Mouse (Mus musculus): ENCODE results near the gene Grip1.

Grip1 gene

DNA sequence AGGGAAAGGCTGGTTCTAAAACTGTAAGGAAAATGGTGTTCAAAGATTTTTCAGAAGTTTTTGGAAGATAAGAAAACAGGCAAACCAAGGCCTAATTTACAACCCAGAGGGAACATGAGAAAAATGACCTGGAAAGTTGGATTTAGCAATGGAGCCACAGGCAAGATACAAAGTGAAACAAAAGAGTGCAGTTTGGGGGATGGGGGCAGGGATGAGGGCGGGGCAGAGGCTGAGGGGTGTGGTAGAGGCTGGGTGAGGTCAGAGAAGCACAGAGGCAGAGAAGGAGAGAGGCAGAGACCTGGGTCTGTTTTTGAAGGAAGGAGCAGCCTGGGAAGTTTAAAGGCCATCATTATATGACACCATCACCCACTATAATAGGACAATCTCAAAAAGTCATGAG is 377.5 kb downstream of the Grip1 start:
- DNase-seq (ENCODE audit: low spot score) = no peak

DNA sequence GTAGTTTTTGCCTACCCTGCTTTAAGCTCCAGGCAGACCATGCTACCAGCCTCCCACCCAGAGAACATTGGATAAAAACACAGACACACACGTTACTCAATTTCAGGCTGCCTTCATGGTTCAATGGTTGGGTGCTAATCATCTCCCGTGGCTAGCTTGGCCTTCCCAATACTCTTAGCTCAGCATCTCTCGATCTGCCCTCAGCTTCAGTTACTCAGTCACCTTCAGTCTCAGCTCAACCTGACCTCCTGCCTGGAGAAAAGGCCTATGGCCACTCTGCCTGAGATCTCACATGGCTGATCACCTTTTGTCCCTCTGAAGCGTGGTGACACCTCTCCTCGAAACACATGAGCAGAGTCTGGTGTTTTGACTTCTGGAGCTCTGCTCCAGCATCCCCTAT is 379.7 kb downstream of the Grip1 start:
- no peak for DNase-seq (ENCODE audit: low spot score)

DNA sequence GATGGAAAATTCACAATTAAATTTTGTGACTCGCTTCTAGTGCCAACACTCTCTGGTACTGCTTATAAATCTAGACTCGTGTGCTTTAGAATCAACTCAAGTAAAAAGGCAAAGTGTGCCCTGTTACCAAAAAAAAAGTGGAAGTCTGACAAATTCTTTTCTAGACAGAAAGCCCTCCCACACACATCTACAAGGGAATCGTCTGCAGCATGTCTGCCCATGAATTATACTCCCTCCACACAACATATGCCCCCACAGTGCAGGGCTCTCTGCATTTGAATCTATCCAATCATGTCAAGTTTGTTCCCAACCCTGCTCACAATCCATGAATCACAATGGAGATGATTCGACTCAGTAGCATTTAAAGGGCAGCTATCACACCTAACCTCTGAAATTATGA is 380.5 kb downstream of the Grip1 start:
- DNase-seq (ENCODE audit: low spot score) = no peak

DNA sequence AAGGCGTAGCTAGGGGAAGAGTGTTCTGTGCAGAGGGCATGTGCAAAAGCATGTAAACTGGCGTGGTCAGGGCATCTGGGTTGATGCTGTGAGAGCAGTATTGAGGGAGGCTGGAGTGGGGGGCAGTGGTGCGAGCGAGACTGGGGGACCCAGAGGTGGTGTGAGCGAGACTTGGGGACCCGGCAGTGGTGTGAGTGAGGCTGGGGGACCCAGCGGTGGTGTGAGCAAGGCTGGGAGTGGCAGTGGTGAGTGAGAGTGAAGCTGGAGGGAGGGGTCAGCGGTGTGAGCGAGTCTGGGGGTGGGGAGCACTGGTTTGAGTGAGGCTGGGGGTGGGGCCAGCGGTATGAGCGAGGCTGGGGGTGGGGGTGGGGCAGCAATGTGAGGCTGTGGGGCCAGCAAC is 386.0 kb downstream of the Grip1 start:
- no peak for DNase-seq (ENCODE audit: low spot score)

DNA sequence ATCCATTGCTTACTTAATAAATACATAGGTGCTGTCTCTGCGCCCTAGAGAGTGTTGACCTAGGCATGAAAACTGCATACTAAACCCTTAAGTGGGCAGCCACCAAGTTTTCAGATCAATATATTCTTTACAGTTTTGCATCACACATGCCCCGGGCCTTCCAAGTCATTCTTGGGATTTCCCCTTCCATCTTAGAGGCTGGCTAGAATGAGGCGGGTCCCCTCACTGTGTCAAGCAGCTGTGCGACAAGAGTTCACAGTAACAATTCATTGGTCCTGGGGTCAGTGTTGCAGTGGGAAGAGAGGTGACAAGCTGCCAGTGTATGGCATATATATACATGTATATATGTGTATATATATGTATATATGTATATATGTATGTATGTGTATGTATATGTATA is 388.4 kb downstream of the Grip1 start:
- no peak for DNase-seq (ENCODE audit: low spot score)

DNA sequence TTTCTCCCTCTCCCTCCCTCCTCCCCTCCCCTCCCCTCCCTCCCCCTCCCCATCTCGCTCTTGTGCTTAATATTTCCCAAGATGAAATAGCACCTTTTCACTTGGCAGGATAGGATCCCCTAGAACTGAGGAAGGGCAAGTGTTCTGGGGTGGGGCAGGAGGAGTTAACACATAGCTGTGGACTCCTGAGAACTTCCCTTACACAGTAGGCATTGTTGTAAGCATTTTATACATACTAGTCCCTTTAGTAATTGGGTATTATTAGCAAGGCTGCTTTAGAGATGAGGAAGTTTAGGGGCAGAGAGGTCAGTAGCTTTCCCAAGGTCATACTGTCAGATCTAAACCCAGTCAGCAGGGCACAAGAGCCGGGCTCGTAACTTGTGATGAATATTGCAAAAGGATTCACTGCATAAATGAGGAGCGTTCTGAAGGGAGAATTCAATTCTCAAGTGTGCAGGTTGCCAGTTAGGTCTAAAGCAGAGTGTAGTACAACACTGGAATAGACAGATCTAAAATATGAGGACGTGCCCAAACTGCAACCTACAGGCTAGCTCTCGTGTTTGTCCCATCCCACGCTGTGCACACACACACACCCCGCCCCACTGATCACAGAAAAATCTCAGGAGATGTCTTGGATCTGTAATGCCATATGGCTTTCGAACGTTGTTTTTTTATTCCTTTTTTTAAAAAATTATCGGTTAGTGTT is 392.2 kb downstream of the Grip1 start:
- DNase-seq (ENCODE audit: low spot score) = no peak

DNA sequence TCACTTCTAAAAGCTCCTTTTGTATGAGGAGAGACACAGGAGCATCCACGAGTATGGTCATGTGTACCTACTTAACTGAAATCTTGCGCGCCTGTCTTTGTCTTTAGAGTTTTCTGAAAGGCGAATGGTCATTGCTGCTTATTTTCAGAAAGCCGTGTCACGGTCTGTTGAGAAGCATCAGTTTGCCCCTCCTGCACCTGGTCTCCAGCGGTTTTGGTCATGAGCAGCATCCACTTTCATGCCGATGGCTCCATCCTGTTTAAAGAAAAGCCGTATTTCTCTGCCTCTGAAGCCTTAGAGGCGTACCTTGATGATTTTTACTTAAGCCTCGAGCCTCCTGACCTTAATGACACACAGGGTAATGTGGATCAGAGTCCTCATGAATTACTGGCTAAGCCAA is 398.0 kb downstream of the Grip1 start:
- no peak for DNase-seq (ENCODE audit: low spot score)

DNA sequence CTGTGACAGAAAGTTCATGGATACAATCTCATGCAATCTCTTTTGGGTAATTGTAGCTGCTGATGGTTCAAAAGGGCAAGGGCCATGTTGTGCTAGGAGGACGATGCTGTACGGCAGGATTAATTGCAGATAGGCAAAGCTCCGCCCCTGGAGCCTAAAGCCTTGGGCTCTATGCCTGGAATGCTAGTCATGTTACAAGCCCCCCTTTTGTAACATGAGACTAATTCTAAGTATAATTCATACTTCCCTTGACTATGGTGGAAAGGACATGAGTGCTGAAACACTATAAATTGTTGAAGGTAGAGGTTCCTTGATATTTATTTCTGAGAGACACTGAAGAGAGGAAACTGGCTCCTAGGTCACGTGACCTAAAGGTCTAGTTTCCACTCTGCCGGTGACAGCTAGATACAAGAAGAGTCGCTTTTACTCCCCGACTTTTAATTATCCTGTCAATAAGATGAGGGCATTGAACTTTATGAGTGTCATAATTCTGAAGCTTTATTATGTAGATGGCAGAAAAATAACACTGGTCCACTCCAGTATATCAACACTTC is 399.0 kb downstream of the Grip1 start:
- no peak for DNase-seq (ENCODE audit: low spot score)

DNA sequence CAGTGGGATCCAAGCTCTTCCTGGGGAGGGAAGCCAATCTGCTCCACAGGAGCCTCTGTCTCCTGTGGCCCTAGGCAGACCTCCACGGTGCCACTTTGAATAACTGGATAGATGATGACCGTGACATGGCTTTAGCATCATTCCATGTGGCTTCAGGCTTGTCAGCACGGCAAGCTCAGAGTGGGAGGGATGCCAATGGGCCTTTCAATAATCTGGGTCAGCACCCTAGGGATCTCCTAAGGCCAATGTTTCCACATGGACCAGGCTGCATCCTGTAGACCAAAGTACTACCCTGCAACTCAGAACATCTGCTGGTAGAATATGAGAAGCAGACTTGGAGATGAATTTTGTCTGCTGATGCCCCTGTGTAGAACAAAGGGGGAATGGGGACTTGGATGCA is 414.1 kb downstream of the Grip1 start:
- DNase-seq (ENCODE audit: low spot score) = no peak

DNA sequence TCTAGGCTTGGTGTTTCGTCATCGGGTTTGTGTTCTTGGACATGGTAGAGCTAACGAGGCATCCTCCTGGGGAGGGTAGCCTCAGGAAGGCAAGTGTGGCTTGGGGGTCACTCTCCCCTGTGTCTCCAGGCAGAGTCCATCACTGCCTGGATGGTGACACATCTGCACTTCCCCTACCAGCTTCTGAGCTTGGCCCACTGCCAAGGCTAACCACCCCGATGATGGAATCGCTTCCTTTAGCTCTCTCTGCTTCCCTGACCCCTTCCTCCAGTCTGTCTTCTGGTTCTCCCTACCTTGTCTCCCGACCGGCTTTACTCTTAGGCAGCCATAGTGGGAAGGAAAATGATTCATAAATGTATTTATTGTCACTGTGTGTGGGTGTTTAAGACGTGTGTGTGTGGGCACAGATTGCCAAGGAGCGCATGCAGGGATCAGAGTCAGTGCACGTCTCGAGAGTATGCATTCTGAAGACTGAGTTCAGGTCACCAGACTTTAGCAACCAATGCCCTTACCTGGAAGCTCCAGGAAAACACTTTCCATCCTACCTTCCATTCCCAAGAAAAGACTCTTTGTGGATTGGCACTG is 415.5 kb downstream of the Grip1 start:
- no peak for DNase-seq (ENCODE audit: low spot score)

DNA sequence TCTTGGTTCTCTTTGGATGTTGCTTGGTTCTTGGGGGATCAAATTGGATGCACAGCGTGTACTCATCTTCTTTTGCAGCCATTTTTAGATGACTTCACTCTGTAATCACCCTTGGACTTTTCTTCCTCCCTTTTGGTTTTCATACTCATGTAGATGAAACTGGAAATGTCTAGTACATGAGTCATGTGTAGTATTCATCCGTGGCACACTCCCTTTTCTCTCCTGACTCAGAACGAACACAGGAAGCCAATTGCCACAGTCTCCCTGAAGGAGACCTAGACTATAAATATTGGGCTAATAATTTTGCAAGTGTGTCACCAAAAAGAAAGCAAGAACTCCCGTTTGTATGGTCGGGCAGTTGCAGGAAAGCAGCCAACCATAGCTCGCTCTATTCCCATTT is 423.1 kb downstream of the Grip1 start:
- no peak for DNase-seq (ENCODE audit: low spot score)

DNA sequence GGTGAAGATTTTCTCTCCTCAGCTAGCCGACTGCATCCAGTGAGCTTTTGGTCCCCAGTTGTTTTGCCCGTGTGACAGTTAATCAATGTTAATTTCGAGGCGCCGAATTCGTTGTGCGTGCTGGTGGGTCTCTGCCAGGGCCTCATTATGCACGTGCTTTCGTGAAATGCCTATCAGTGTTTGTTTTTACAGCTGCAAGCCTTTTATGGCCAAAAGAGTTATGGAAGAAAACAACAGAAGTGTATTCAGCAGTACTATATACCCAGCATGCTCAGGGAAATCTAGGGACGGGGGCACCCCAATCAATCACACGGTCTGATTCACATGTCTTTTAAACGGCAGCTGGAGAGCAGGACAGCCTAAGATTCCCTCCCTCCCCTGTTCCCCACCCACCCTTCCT is 424.7 kb downstream of the Grip1 start:
- no peak for DNase-seq (ENCODE audit: low spot score)

DNA sequence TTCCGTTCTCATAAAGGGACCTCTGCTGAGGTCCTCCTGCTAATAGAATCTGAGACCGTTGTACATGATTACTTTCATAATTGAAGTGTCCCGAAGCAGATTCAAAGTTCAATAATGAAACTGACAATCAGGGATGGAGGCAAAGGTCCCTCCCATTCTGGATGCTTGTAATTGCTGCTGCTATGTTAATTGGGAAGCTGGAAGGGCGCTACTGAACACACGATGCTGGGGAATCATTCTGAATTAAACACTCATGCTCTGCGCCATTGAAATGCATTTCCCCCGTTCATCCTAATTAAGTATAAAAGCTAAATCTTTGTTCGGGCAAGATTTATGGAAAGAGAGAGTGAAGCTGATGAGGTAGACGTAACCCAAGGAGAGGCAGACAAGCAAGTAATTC is 431.0 kb downstream of the Grip1 start:
- DNase-seq (ENCODE audit: low spot score) = no peak

DNA sequence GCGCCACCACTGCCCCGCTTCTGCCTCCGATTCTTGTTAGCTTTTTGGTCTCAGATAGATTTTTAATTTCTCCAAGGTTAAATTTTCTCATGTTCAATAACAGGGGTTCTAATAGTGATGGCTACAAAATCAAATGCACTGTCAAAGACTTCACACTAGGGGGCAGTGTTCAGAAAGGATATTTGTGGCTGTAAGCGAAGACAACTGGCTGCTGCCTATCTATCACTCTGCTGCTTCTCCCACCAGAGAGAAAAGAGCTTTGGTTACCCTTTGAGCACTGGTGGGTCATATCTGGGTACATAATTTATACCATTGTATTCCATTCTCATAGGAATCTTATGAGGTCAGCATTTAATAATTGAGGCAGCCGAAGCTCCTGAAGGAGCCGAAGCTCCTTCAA is 431.9 kb downstream of the Grip1 start:
- no peak for DNase-seq (ENCODE audit: low spot score)

DNA sequence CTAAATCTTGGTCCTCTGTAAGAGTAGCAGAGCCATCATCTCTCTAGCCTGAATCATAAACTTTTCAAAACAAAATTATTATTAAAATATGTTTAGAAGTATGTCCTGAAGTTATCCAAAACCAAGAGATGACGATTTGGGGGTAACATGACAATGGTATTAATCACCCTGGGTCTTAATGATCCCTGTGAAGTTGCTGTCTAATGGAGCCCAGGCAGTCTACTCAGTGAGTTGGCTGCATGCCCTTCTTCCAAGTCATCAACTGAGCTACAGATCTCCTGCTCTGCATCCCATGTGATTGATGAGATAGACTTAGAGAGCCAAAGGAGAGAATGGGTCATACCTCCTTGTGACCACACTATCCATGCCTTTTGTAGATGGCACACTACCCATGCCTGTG is 433.1 kb downstream of the Grip1 start:
- no peak for DNase-seq (ENCODE audit: low spot score)

DNA sequence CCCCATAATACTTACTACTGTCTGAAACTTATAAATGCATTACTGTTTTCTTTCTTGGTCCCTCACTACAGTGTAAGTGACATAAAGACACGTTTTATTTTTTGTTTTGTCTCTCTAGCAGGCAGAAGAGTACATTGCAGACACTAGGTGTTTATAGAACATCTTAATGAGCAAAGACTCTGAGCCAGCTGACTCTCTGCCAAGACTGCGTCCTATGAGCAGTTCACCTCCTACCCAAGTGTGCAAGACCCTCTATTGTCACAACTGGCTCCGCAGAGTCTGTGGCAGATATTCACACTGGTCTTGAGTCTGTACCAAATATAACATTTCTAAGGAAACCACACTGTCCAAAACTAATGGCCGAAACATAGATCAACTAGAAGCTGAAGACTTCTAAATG is 449.1 kb downstream of the Grip1 start:
- no peak for DNase-seq (ENCODE audit: low spot score)

DNA sequence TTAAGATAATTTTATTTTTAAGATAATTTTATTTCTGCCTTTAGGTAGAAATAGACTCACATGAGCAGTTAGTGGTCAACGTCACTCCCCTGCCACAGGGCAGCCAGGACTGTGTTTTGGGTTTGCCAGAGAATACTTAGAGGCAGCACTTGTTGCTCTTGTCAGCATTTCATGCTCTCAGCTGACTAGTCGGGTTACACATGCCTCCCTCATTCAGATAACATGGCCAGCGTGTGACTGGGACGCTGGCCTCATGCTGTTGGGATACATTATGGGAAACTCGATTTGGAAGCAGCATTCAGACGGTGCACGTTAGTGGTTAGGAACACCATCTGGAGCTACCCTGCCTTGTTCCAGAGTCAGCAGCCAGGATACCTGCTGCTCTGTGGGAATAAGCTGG is 453.2 kb downstream of the Grip1 start:
- no peak for DNase-seq (ENCODE audit: low spot score)

DNA sequence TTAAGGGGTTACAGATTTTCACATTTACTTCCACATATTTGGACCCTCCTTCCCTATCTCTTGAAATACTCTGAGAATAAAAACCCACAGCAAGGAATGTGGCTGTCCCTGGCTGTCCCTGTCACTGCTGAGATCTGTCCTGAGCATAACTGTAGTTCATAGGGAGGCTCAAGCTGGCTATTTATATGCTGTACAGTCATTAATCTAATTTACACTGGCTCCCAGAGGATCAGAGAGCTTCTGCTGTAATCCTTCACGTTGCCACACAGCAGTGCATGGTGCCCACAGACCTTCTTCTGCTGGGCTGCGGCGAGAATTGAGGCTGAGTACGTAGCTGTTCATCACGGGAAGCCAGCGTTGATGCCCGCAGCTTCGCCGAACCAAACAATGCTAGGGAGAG is 464.4 kb downstream of the Grip1 start:
- DNase-seq (ENCODE audit: low spot score) = no peak

DNA sequence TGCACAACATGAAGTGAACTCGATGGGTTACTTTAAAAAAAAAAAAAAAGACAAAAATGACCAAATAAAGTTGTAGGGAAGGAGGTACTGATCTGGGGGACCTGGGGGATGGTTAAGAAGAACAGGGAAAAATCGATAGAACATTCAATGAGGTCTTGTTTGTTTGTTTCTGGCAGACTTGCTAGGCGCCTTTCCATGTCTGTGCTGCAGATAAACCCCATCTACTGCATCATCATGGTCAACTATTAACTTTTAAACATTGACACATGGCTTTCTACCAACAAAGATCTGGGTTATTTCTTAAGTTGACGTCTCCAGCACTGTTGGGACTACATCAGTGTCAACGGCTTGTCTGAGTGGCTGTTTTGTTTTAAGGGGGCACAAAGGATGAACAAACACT is 474.3 kb downstream of the Grip1 start:
- no peak for DNase-seq (ENCODE audit: low spot score)

DNA sequence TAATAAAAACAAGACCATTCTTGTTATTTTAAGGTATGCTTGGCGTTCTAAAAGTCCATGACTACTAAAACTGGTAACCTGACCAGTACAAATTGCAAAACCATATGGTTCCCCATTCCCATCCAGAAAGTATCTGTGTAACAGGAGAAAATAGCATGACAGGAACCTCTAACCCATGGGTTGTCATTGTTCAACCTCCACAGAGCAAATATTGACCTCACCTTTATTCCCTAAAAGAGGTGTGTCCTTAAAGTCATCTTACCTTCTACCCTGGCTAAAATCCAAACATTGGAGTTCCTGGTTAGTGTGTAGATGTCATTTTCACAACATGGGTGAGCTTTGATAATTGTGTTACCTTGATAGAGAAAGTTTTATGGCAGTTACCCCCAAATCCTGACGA is 475.3 kb downstream of the Grip1 start:
- DNase-seq (ENCODE audit: low spot score) = no peak

DNA sequence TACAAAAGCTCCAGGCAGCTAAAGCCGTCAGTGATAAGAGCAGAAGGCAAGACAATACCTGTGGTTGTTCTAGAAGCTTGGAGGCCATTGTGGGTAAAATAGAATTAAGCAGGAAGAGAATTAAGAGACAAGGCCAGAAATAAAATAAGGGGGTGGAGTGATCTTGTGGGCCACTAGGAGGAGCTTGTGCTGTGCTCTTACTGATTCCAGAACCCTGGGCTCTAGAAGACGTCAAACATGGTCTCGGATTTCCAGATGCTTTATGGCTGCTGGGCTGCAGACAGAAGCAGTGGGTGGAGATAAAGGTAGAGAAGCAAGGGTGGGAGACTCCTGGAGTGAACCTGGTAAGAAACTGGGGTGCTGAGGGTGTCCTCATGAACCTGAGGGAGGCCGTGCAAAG is 479.2 kb downstream of the Grip1 start:
- no peak for DNase-seq (ENCODE audit: low spot score)

DNA sequence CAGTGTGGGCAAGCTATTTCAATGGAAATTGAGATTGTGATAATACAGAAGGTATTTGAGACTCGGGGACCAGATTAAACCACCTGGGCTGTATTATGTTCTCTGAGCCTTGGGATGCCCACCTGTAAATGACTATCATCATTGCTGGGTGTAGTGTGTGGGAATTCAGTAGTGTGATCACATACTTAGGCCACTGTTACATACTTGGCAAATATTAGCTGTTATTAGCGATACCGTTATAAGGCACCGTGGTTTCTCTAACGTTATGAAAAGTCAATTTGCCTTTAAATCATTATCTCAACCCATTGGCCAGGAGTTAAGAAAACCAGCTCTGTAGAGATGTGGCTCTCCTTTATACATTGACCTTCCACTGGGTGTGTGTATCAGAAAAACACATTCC is 479.7 kb downstream of the Grip1 start:
- DNase-seq (ENCODE audit: low spot score) = no peak

DNA sequence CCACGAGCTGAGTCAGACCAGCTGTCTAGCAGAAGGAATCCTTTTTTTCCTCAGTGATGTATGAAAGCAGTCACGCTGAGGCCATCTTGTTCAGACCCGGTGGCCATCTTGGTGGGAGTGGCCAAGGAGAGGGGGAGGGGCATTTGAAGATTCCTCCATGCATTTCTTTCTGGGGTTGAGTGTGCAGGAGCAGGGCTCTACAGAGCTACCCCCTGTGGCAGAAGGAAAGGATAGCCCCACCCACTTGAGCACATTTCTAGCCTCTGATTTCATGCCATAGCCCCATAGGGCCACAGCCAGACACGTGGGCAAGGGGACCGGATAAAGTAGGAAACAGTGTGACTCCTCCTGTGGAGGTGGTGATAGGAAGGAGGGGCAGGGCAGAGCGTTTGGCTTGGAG is 481.6 kb downstream of the Grip1 start:
- no peak for DNase-seq (ENCODE audit: low spot score)

DNA sequence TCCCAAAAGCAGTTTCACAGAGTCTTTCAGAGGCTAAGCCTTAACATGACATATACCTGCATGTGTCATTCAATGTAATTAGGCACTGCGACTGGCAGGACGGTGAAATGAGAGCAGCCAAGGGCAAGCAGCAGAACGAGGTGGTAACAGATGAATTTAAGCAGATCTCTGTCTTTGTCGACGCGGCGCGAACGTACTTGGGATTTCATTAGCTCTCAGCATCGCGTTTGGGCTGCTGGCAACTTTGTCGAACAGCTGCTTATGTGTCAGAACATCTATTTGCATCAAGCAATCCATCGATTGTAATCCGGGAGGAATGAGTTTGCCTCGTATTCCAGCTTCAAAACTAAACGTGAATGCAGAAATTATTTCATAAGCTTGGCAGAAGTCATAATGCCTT is 483.9 kb downstream of the Grip1 start:
- DNase-seq (ENCODE audit: low spot score) = no peak
